Comparison of ENCODE assay signal across 8 mouse cellular contexts in the genomic region with DNA sequence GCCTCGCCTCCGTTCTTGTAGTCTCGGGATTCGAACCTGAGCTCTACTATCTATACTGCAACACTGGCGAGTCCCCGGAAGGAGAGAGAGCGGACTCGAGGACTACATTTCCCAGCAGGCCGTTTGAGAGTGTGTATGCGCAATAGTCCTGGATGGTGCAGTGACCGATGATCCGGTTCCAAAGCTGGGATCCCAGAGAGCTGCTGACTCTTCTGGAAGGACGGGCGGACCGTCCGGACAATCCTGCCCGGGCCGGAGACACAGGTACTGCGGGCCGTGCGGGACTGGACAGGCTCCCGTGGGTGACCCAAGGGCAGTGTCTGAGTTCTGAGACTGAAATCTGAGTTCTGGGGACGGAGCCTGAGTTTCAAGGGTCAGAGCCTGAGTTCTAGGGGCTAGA. TPM values are rescaled to one million over a fixed set of nuclear protein-coding genes. Genes with fewer than 3 reads are reported as not detected.
A peak's percentile ranks its signal among the peaks of the same experiment; 100 is the strongest.
DNase-seq lines count a peak whose midpoint lies in the region; ATAC-seq and TF ChIP-seq lines count a peak whose summit lies in the region.

No protein-coding gene starts in this region.

- no peaks in the 10 kb centered on the region for H3K9me3 ChIP-seq in embryonic facial prominence, embryonic 12.5 days
- H3K9me3 ChIP-seq in limb, embryonic 12.5 days = no peaks in the 10 kb centered on the region
- H3K9me3 ChIP-seq in midbrain, embryonic 13.5 days = no peaks in the 10 kb centered on the region

- H3K36me3 ChIP-seq in embryonic facial prominence, embryonic 12.5 days = peaks cover 51% of the 10 kb centered on the region
- no peaks in the 10 kb centered on the region for H3K36me3 ChIP-seq in heart, adult 2 months (ENCODE audit: control insufficient read depth, insufficient read depth, low read length)
- peaks cover 4% of the 10 kb centered on the region; the same call in 1 of the 2 replicates for H3K36me3 ChIP-seq in kidney, adult 2 months (ENCODE audit: control insufficient read depth, insufficient read depth, low read length)
- H3K36me3 ChIP-seq in limb, embryonic 12.5 days = peaks cover 63% of the 10 kb centered on the region
- H3K36me3 ChIP-seq in midbrain, embryonic 13.5 days = peaks cover 49% of the 10 kb centered on the region
- peaks cover 28% of the 10 kb centered on the region for H3K36me3 ChIP-seq in small intestine, adult 2 months (ENCODE audit: control insufficient read depth, insufficient read depth, low read length)

- peak; percentile 97 for TF ChIP-seq POLR2A in heart, adult 2 months (IDR thresholded peaks at IDR 0.05; ENCODE audit: insufficient read depth, low read depth, low read length)
- peak; percentile 81 for TF ChIP-seq POLR2A in kidney, adult 2 months (IDR thresholded peaks at IDR 0.05; ENCODE audit: low read depth, low read length)
- TF ChIP-seq POLR2A in small intestine, adult 2 months (IDR thresholded peaks at IDR 0.05; ENCODE audit: low read depth, low read length) = peak; percentile 95

- intact Hi-C loops in heart, adult 2 months (cut with DNase I) = loop anchor here (1.0 kb wide), 1 partner anchor 19 kb away; no protein-coding TSS in a partner anchor

- DNase-seq in 3T3-L1 (ENCODE audit: low read depth, low spot score) = peak; percentile 95
- DNase-seq in adrenal gland, postnatal 36 days = peak; percentile 87 to 89
- DNase-seq in heart, adult 2 months = peak; percentile 85 to 90
- peak; percentile 96 for DNase-seq in kidney, adult 2 months

- TF ChIP-seq EP300 in heart, adult 2 months (IDR thresholded peaks at IDR 0.05; ENCODE audit: insufficient read depth, low read depth, low read length) = 0 out of 2 replicates have a peak, but pooled peaks have one; percentile 65

- H3K4me2 ChIP-seq in embryonic facial prominence, embryonic 12.5 days (replicated peaks) = peak overlapping the region; percentile 88
- H3K4me2 ChIP-seq in limb, embryonic 12.5 days = peak overlapping the region; percentile 76
- peak overlapping the region; percentile 85 for H3K4me2 ChIP-seq in midbrain, embryonic 13.5 days (replicated peaks)

- WGBS in embryonic facial prominence, embryonic 12.5 days = 3% methylated on average over 23 of the region's 23 CpGs
- WGBS in heart, adult 2 months = under 1% methylated on average over 23 of the region's 23 CpGs
- WGBS in kidney, adult 2 months = 2% methylated on average over 23 of the region's 23 CpGs
- 4% methylated on average over 23 of the region's 23 CpGs for whole genome bisulfite sequencing in limb, embryonic 12.5 days
- WGBS in midbrain, embryonic 13.5 days = 4% methylated on average over 23 of the region's 23 CpGs
- under 1% methylated on average over 23 of the region's 23 CpGs for WGBS in small intestine, adult 2 months

- H3K4me3 ChIP-seq in embryonic facial prominence, embryonic 12.5 days = peak overlapping the region; percentile 70
- peak overlapping the region; percentile 80 for H3K4me3 ChIP-seq in heart, adult 2 months
- peak overlapping the region; percentile 64 for H3K4me3 ChIP-seq in kidney, adult 2 months (ENCODE audit: insufficient read depth, low read depth, low read length)
- H3K4me3 ChIP-seq in limb, embryonic 12.5 days (replicated peaks) = peak overlapping the region; percentile 52
- H3K4me3 ChIP-seq in midbrain, embryonic 13.5 days (replicated peaks) = peak overlapping the region; percentile 70
- peak overlapping the region; percentile 89 for H3K4me3 ChIP-seq in small intestine, adult 2 months (ENCODE audit: low read depth, low read length)

- ATAC-seq in embryonic facial prominence, embryonic 12.5 days (ENCODE audit: insufficient number of reproducible peaks, insufficient read depth, low FRiP score, low TSS enrichment) = 0 out of 2 replicates have a peak, but pooled peaks have one; percentile 11
- peak; percentile 50; the same call in 1 of the 2 replicates for ATAC-seq in limb, embryonic 12.5 days (ENCODE audit: insufficient number of reproducible peaks, insufficient read depth, low FRiP score, low TSS enrichment, low read depth)
- ATAC-seq in midbrain, embryonic 13.5 days = peak; percentile 41

- no peaks in the 10 kb centered on the region for H3K79me2 ChIP-seq in heart, adult 2 months (replicated peaks; ENCODE audit: control insufficient read depth, insufficient read depth, low read length)

- no peaks in the 10 kb centered on the region for H3K27me3 ChIP-seq in embryonic facial prominence, embryonic 12.5 days
- H3K27me3 ChIP-seq in heart, adult 2 months (ENCODE audit: control insufficient read depth, insufficient read depth, low read length) = no peaks in the 10 kb centered on the region
- H3K27me3 ChIP-seq in kidney, adult 2 months (replicated peaks; ENCODE audit: control insufficient read depth, insufficient read depth, low read length) = no peaks in the 10 kb centered on the region
- H3K27me3 ChIP-seq in limb, embryonic 12.5 days = no peaks in the 10 kb centered on the region
- H3K27me3 ChIP-seq in midbrain, embryonic 13.5 days = no peaks in the 10 kb centered on the region
- no peaks in the 10 kb centered on the region for H3K27me3 ChIP-seq in small intestine, adult 2 months (ENCODE audit: control insufficient read depth, insufficient read depth, low read length)

- TF ChIP-seq CTCF in heart, adult 2 months (IDR thresholded peaks at IDR 0.05) = 0 out of 2 replicates have a peak, but pooled peaks have one; percentile 4
- TF ChIP-seq CTCF in kidney, adult 2 months (conservative IDR thresholded peaks at IDR 0.05; ENCODE audit: insufficient read depth, insufficient read length, low read depth, low read length) = no peak
- no peak for TF ChIP-seq CTCF in small intestine, adult 2 months (IDR thresholded peaks at IDR 0.05; ENCODE audit: extremely low read depth, insufficient read length, insufficient replicate concordance, low read depth, low read length)

- 0 out of 2 replicates have a peak overlapping the region, but pooled peaks have one; percentile 46 for H3K27ac ChIP-seq in embryonic facial prominence, embryonic 12.5 days
- peak overlapping the region; percentile 95 for H3K27ac ChIP-seq in heart, adult 2 months
- H3K27ac ChIP-seq in kidney, adult 2 months (ENCODE audit: insufficient read depth, low read depth, low read length) = peak overlapping the region; percentile 91
- no peak overlapping the region for H3K27ac ChIP-seq in limb, embryonic 12.5 days
- no peak overlapping the region for H3K27ac ChIP-seq in midbrain, embryonic 13.5 days
- H3K27ac ChIP-seq in small intestine, adult 2 months (ENCODE audit: insufficient read depth, low read depth, low read length) = peak overlapping the region; percentile 84

- peaks cover 14% of the 10 kb centered on the region for H3K4me1 ChIP-seq in embryonic facial prominence, embryonic 12.5 days
- H3K4me1 ChIP-seq in heart, adult 2 months (ENCODE audit: control insufficient read depth, insufficient read depth, low read length) = peaks cover 2% of the 10 kb centered on the region; the same call in 1 of the 2 replicates
- no peaks in the 10 kb centered on the region; the same call in 1 of the 2 replicates for H3K4me1 ChIP-seq in kidney, adult 2 months (ENCODE audit: control insufficient read depth, insufficient read depth, low read length)
- peaks cover 16% of the 10 kb centered on the region for H3K4me1 ChIP-seq in limb, embryonic 12.5 days (replicated peaks)
- peaks cover 27% of the 10 kb centered on the region for H3K4me1 ChIP-seq in midbrain, embryonic 13.5 days (replicated peaks)
- H3K4me1 ChIP-seq in small intestine, adult 2 months (ENCODE audit: control insufficient read depth, insufficient read depth, insufficient read length, low read length) = peaks cover 12% of the 10 kb centered on the region

- H3K9ac ChIP-seq in embryonic facial prominence, embryonic 12.5 days = peak overlapping the region; percentile 78
- H3K9ac ChIP-seq in heart, adult 2 months (ENCODE audit: low read depth, low read length) = peak overlapping the region; percentile 86
- H3K9ac ChIP-seq in limb, embryonic 12.5 days (replicated peaks) = peak overlapping the region; percentile 66
- H3K9ac ChIP-seq in midbrain, embryonic 13.5 days (replicated peaks) = peak overlapping the region; percentile 84

RNA-seq across cellular contexts. Expression of a gene that starts 1.3 kb away (rescaled TPM):
- total RNA-seq in adrenal gland, postnatal 36 days (2021) = 100 to 1,000 TPM in 1 of 2 experiments, 10 to 100 TPM in 1; 78.8 to 109 TPM
- polyA plus RNA-seq in embryonic facial prominence, embryonic 12.5 days (2016; fragmentation: Nextera tagmentation; extraction: Ambion mirVana) = 53.9 and 55.4 TPM in 2 replicates
- total RNA-seq in heart, adult 2 months (2021) = 100 to 1,000 TPM; 111 to 123 TPM
- polyA plus RNA-seq in heart, adult 2 months (2012; rRNA removed) = 151 TPM in 2 replicates
- polyA plus RNA-seq in kidney, adult 2 months (2012; rRNA removed) = 142 and 147 TPM in 2 replicates
- 48.8 and 53.1 TPM in 2 replicates for polyA plus RNA-seq in limb, embryonic 12.5 days (2016; fragmentation: Nextera tagmentation; extraction: Ambion mirVana)
- polyA plus RNA-seq in midbrain, embryonic 13.5 days (2015; fragmentation: Nextera tagmentation; extraction: Ambion mirVana) = 27.9 and 30.8 TPM in 2 replicates
- 100 and 207 TPM in 2 replicates for polyA plus RNA-seq in small intestine, adult 2 months (2012; rRNA removed)

RNA-seq across cellular contexts. Expression of a gene that starts 1.3 kb away (rescaled TPM):
- 100 to 1,000 TPM; 121 to 141 TPM for total RNA-seq in adrenal gland, postnatal 36 days (2021)
- polyA plus RNA-seq in embryonic facial prominence, embryonic 12.5 days (2016; fragmentation: Nextera tagmentation; extraction: Ambion mirVana) = 194 and 205 TPM in 2 replicates
- 100 to 1,000 TPM in 1 of 2 experiments, 10 to 100 TPM in 1; 85.7 to 101 TPM for total RNA-seq in heart, adult 2 months (2021)
- polyA plus RNA-seq in heart, adult 2 months (2012; rRNA removed) = 66.7 and 93.2 TPM in 2 replicates
- 130 TPM in 2 replicates for polyA plus RNA-seq in kidney, adult 2 months (2012; rRNA removed)
- polyA plus RNA-seq in limb, embryonic 12.5 days (2016; fragmentation: Nextera tagmentation; extraction: Ambion mirVana) = 207 and 217 TPM in 2 replicates
- polyA plus RNA-seq in midbrain, embryonic 13.5 days (2015; fragmentation: Nextera tagmentation; extraction: Ambion mirVana) = 138 and 148 TPM in 2 replicates
- 104 and 169 TPM in 2 replicates for polyA plus RNA-seq in small intestine, adult 2 months (2012; rRNA removed)

RNA-seq across cellular contexts. Expression of a gene that starts 15.3 kb away (rescaled TPM):
- under 1 TPM; 0.36 to 0.86 TPM for total RNA-seq in adrenal gland, postnatal 36 days (2021)
- polyA plus RNA-seq in embryonic facial prominence, embryonic 12.5 days (2016; fragmentation: Nextera tagmentation; extraction: Ambion mirVana) = 5.6 and 7.2 TPM in 2 replicates
- under 1 TPM; 0.48 to 0.86 TPM for total RNA-seq in heart, adult 2 months (2021)
- polyA plus RNA-seq in heart, adult 2 months (2012; rRNA removed) = 0.97 and 1.5 TPM in 2 replicates
- polyA plus RNA-seq in kidney, adult 2 months (2012; rRNA removed) = 0.57 and 1.5 TPM in 2 replicates
- 4.2 and 4.9 TPM in 2 replicates for polyA plus RNA-seq in limb, embryonic 12.5 days (2016; fragmentation: Nextera tagmentation; extraction: Ambion mirVana)
- 7.2 and 8.8 TPM in 2 replicates for polyA plus RNA-seq in midbrain, embryonic 13.5 days (2015; fragmentation: Nextera tagmentation; extraction: Ambion mirVana)
- polyA plus RNA-seq in small intestine, adult 2 months (2012; rRNA removed) = 6.8 and 13.0 TPM in 2 replicates

RNA-seq across cellular contexts. Expression of a gene that starts 23.3 kb away (rescaled TPM):
- under 1 TPM; 0.23 to 0.26 TPM for total RNA-seq in adrenal gland, postnatal 36 days (2021)
- polyA plus RNA-seq in embryonic facial prominence, embryonic 12.5 days (2016; fragmentation: Nextera tagmentation; extraction: Ambion mirVana) = 4.5 and 6.4 TPM in 2 replicates
- not detected for total RNA-seq in heart, adult 2 months (2021)
- 0.12 and 0.78 TPM in 2 replicates for polyA plus RNA-seq in heart, adult 2 months (2012; rRNA removed)
- polyA plus RNA-seq in kidney, adult 2 months (2012; rRNA removed) = 13.2 and 19.0 TPM in 2 replicates
- polyA plus RNA-seq in limb, embryonic 12.5 days (2016; fragmentation: Nextera tagmentation; extraction: Ambion mirVana) = 3.2 and 3.6 TPM in 2 replicates
- 4.9 and 5.5 TPM in 2 replicates for polyA plus RNA-seq in midbrain, embryonic 13.5 days (2015; fragmentation: Nextera tagmentation; extraction: Ambion mirVana)
- 124 and 239 TPM in 2 replicates for polyA plus RNA-seq in small intestine, adult 2 months (2012; rRNA removed)

RNA-seq across cellular contexts. Expression of a gene that starts 24.7 kb away (rescaled TPM):
- total RNA-seq in adrenal gland, postnatal 36 days (2021) = 10 to 100 TPM; 37.2 to 40.9 TPM
- 70.1 and 75.3 TPM in 2 replicates for polyA plus RNA-seq in embryonic facial prominence, embryonic 12.5 days (2016; fragmentation: Nextera tagmentation; extraction: Ambion mirVana)
- 10 to 100 TPM; 27.0 to 28.0 TPM for total RNA-seq in heart, adult 2 months (2021)
- 37.5 and 44.2 TPM in 2 replicates for polyA plus RNA-seq in heart, adult 2 months (2012; rRNA removed)
- 70.7 and 76.3 TPM in 2 replicates for polyA plus RNA-seq in kidney, adult 2 months (2012; rRNA removed)
- 63.9 and 68.5 TPM in 2 replicates for polyA plus RNA-seq in limb, embryonic 12.5 days (2016; fragmentation: Nextera tagmentation; extraction: Ambion mirVana)
- polyA plus RNA-seq in midbrain, embryonic 13.5 days (2015; fragmentation: Nextera tagmentation; extraction: Ambion mirVana) = 92.8 and 99.6 TPM in 2 replicates
- polyA plus RNA-seq in small intestine, adult 2 months (2012; rRNA removed) = 26.1 and 50.8 TPM in 2 replicates

Comparison
In these comparisons a context has a peak if more than half of its experiments do, and no peak if none do; other contexts are left out.
1. H3K27ac ChIP-seq: peak in embryonic facial prominence, embryonic 12.5 days (single experiment), heart, adult 2 months (single experiment), kidney, adult 2 months (single experiment) and small intestine, adult 2 months (single experiment); none in limb, embryonic 12.5 days (single experiment) and midbrain, embryonic 13.5 days (single experiment).
2. Peak in every context shown above with its lines, with median percentiles within 50 percentile points of each other: DNase-seq, ATAC-seq, H3K4me2 ChIP-seq, H3K4me3 ChIP-seq, H3K9ac ChIP-seq and POLR2A ChIP-seq.